ENCODE assay signal across 10 mouse cellular contexts in the genomic region with DNA sequence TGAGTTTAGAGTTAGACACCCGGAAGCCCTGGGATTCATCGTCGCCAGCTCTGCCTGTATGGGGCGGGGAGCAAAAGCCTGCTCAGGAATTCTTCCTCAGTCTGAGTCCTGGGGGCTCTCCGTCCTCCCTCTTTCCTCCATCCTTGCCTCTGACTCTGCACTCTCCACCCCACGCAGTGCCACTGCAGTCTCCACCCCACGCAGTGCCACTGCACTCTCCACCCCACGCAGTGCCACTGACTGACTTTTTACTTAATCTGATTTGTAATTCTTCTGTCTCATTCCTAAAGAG. TPM values are rescaled to one million over a fixed set of nuclear protein-coding genes. Genes with fewer than 3 reads are reported as not detected.
A peak's percentile ranks its signal among the peaks of the same experiment; 100 is the strongest.
DNase-seq lines count a peak whose midpoint lies in the region; ATAC-seq and TF ChIP-seq lines count a peak whose summit lies in the region.
"Had no signal": no experiment of that assay in that cellular context is flagged by ENCODE, and none has a peak within 500 bp of the region (broad histone marks: within the 10 kb centered on the region; RNA-seq: fewer than 3 reads in every experiment).

No protein-coding gene starts in this region.

- H3K9ac ChIP-seq in kidney, embryonic 15.5 days: 0 out of 2 replicates have a peak overlapping the region, but pooled peaks have one; percentile 10
- H3K9ac ChIP-seq in embryonic facial prominence, embryonic 13.5 days: peak overlapping the region; percentile 61
- no peak overlapping the region for H3K9ac ChIP-seq in hindbrain, postnatal 0 days (replicated peaks; ENCODE audit: low read length)
- no peak overlapping the region for H3K9ac ChIP-seq in midbrain, embryonic 16.5 days (ENCODE audit: low read depth, low read length)

- H3K27ac ChIP-seq in kidney, embryonic 15.5 days: peak overlapping the region; percentile 45; the same call in 1 of the 2 replicates
- peak overlapping the region; percentile 87 for H3K27ac ChIP-seq in embryonic facial prominence, embryonic 13.5 days
- H3K27ac ChIP-seq in hindbrain, postnatal 0 days: no peak overlapping the region
- H3K27ac ChIP-seq in midbrain, embryonic 16.5 days (ENCODE audit: low read length): no peak overlapping the region

- peak overlapping the region; percentile 33 for H3K4me3 ChIP-seq in kidney, embryonic 15.5 days (replicated peaks)
- peak overlapping the region; percentile 35 for H3K4me3 ChIP-seq in embryonic facial prominence, embryonic 13.5 days
- H3K4me3 ChIP-seq in hindbrain, postnatal 0 days (ENCODE audit: low read length): no peak overlapping the region
- no peak overlapping the region for H3K4me3 ChIP-seq in midbrain, embryonic 16.5 days (ENCODE audit: low read depth, low read length)
- H3K4me3 ChIP-seq: erythroblast, embryonic 14.5 days had no signal

- no peaks in the 10 kb centered on the region for H3K9me3 ChIP-seq in kidney, embryonic 15.5 days (replicated peaks)
- no peaks in the 10 kb centered on the region for H3K9me3 ChIP-seq in embryonic facial prominence, embryonic 13.5 days
- no peaks in the 10 kb centered on the region for H3K9me3 ChIP-seq in hindbrain, postnatal 0 days (ENCODE audit: low read length)
- H3K9me3 ChIP-seq in midbrain, embryonic 16.5 days (replicated peaks; ENCODE audit: control insufficient read depth, low read length, poor library complexity, severe bottlenecking): no peaks in the 10 kb centered on the region

- no peak for TF ChIP-seq CTCF in hindbrain, postnatal 0 days (IDR thresholded peaks at IDR 0.05; ENCODE audit: low read depth)

- DNase-seq in kidney, adult 11 months: no peak
- DNase-seq in hindbrain, postnatal 0 days (ENCODE audit: low spot score): no peak
- no peak for DNase-seq in cerebellum, adult 11-12 months
- DNase-seq in thymus, postnatal 14 days: no peak
- DNase-seq in adipocyte (ENCODE audit: low spot score): no peak

- ATAC-seq in kidney, embryonic 15.5 days (replicated peaks; ENCODE audit: low FRiP score): no peak
- no peak for ATAC-seq in embryonic facial prominence, embryonic 13.5 days (ENCODE audit: insufficient number of reproducible peaks, insufficient read depth, low FRiP score, low TSS enrichment, low read depth)
- no peak for ATAC-seq in hindbrain, postnatal 0 days
- ATAC-seq in midbrain, embryonic 16.5 days: no peak

- peak overlapping the region; percentile 58 for H3K4me2 ChIP-seq in kidney, embryonic 15.5 days
- peak overlapping the region; percentile 68 for H3K4me2 ChIP-seq in embryonic facial prominence, embryonic 13.5 days
- H3K4me2 ChIP-seq in hindbrain, postnatal 0 days (ENCODE audit: low read depth, low read length): peak overlapping the region; percentile 47
- H3K4me2 ChIP-seq in midbrain, embryonic 16.5 days (ENCODE audit: low read length): peak overlapping the region; percentile 38

- 1% methylated on average over 8 of the region's 8 CpGs for WGBS in kidney, embryonic 15.5 days
- whole genome bisulfite sequencing in embryonic facial prominence, embryonic 13.5 days: 0% methylated on average over 8 of the region's 8 CpGs
- WGBS in hindbrain, postnatal 0 days: 3% methylated on average over 8 of the region's 8 CpGs
- under 1% methylated on average over 8 of the region's 8 CpGs for WGBS in midbrain, embryonic 16.5 days

- H3K27me3 ChIP-seq in kidney, embryonic 15.5 days: 0 out of 2 replicates have a peak, but pooled peaks cover 3% of the 10 kb centered on the region
- H3K27me3 ChIP-seq in embryonic facial prominence, embryonic 13.5 days: no peaks in the 10 kb centered on the region
- no peaks in the 10 kb centered on the region for H3K27me3 ChIP-seq in hindbrain, postnatal 0 days (ENCODE audit: insufficient read depth, low read length)
- H3K27me3 ChIP-seq in midbrain, embryonic 16.5 days (ENCODE audit: control insufficient read depth, insufficient read depth, low read depth, low read length): no peaks in the 10 kb centered on the region

- no peaks in the 10 kb centered on the region for H3K36me3 ChIP-seq in kidney, embryonic 15.5 days
- H3K36me3 ChIP-seq in embryonic facial prominence, embryonic 13.5 days: no peaks in the 10 kb centered on the region
- H3K36me3 ChIP-seq in hindbrain, postnatal 0 days (ENCODE audit: insufficient read depth, low read length): no peaks in the 10 kb centered on the region
- no peaks in the 10 kb centered on the region for H3K36me3 ChIP-seq in midbrain, embryonic 16.5 days (ENCODE audit: control insufficient read depth, insufficient read depth, low read length)

- peaks cover 14% of the 10 kb centered on the region for H3K4me1 ChIP-seq in kidney, embryonic 15.5 days
- H3K4me1 ChIP-seq in embryonic facial prominence, embryonic 13.5 days: peaks cover 24% of the 10 kb centered on the region
- peaks cover 4% of the 10 kb centered on the region; the same call in 1 of the 2 replicates for H3K4me1 ChIP-seq in hindbrain, postnatal 0 days (ENCODE audit: insufficient read depth, low read length)
- H3K4me1 ChIP-seq in midbrain, embryonic 16.5 days (ENCODE audit: control insufficient read depth, insufficient read depth, low read length): peaks cover 3% of the 10 kb centered on the region; the same call in 1 of the 2 replicates

RNA-seq across cellular contexts. Expression of gene 4933402J07Rik, which starts 6.9 kb away (rescaled TPM):
- polyA plus RNA-seq in kidney, embryonic 15.5 days (2015; fragmentation: Nextera tagmentation; extraction: Ambion mirVana): not detected in 2 replicates
- polyA plus RNA-seq in embryonic facial prominence, embryonic 13.5 days (2015; fragmentation: Nextera tagmentation; extraction: Ambion mirVana): not detected in 2 replicates
- not detected in 2 replicates for total RNA-seq in hindbrain, postnatal 0 days (2014; rRNA removed)
- polyA plus RNA-seq in hindbrain, postnatal 0 days (2015; fragmentation: Nextera tagmentation; extraction: Ambion mirVana): not detected in 2 replicates
- polyA plus RNA-seq in midbrain, embryonic 16.5 days (2015; fragmentation: Nextera tagmentation; extraction: Ambion mirVana): not detected in 2 replicates
- total RNA-seq: liver, adult 2 months had no signal
- polyA plus RNA-seq: erythroblast, embryonic 14.5 days; liver, adult 2 months had no signal

Comparison
In these comparisons a context has a peak if more than half of its experiments do, and no peak if none do; other contexts are left out.
1. H3K27ac ChIP-seq: peak in kidney, embryonic 15.5 days (single experiment) and embryonic facial prominence, embryonic 13.5 days (single experiment); none in hindbrain, postnatal 0 days (single experiment) and midbrain, embryonic 16.5 days (single experiment).
2. H3K4me3 ChIP-seq: peak in kidney, embryonic 15.5 days (single experiment) and embryonic facial prominence, embryonic 13.5 days (single experiment); none in hindbrain, postnatal 0 days (single experiment) and midbrain, embryonic 16.5 days (single experiment).
3. H3K9ac ChIP-seq: peak in kidney, embryonic 15.5 days (single experiment) and embryonic facial prominence, embryonic 13.5 days (single experiment); none in hindbrain, postnatal 0 days (single experiment) and midbrain, embryonic 16.5 days (single experiment).
4. Peak in every context shown above with its lines, with median percentiles within 50 percentile points of each other: H3K4me2 ChIP-seq.